Mouse (Mus musculus): ENCODE measurements around the gene Gdap1l1. TPM values are rescaled to one million over a fixed set of nuclear protein-coding genes. Genes with fewer than 3 reads are reported as not detected.
A peak's percentile ranks its signal among the peaks of the same experiment; 100 is the strongest.
"Not testable (repeated sequence)": the region's sequence is repeated elsewhere in the genome, so short reads cannot be mapped to it uniquely, and the experiment has no call there.

Gdap1l1 gene
- not detected for total RNA-seq (2021)

GRCm38 (mm10) chr2:163438246-163438618 lies at the start of gene Gdap1l1:
TSS of gene Gdap1l1 (plus strand) at chr2:163438476.
- no peak for DNase-seq
- intact Hi-C loops (cut with DNase I) = no loop called here

- peak; percentile 88 to 93 for DNase-seq
- intact Hi-C loops (cut with DNase I) = no loop called here
These were observed 45.8 kb upstream of the Gdap1l1 start for GRCm38 (mm10) chr2:163392436-163392835.

DNA sequence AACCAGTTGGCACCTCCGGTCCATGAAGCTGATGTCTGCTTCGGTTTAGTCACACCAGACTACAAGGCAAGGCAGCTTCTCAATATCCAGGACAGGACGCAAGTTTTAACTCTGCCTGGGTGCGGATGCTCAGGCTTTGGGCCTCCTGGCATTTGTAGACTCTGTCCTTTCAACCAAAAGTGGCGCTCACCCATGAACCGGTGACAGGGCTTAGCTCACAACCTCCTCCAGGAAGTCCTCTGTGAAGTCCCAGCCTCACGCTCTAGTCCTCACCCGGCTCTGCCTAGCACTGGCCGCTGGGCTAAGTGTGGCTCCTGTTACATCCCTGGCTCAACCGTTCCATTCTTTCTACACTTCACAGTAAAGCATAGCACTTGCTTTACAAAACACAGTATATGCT lies 45.0 kb upstream of the Gdap1l1 start:
- no peak for DNase-seq
- intact Hi-C loops (cut with DNase I) = no loop called here

GRCm38 (mm10) chr2:163393976-163394375 lies 44.3 kb upstream of the Gdap1l1 start:
- DNase-seq = peak in 1 of 2 experiments; percentile 56
- intact Hi-C loops (cut with DNase I) = no loop called here

GRCm38 (mm10) chr2:163394977-163395376 lies 43.3 kb upstream of the Gdap1l1 start:
- peak in 1 of 2 experiments; percentile 51 for DNase-seq
- intact Hi-C loops (cut with DNase I) = no loop called here

- DNase-seq = no peak
- intact Hi-C loops (cut with DNase I) = no loop called here
These were observed 41.2 kb upstream of the Gdap1l1 start for GRCm38 (mm10) chr2:163397071-163397470.

DNA sequence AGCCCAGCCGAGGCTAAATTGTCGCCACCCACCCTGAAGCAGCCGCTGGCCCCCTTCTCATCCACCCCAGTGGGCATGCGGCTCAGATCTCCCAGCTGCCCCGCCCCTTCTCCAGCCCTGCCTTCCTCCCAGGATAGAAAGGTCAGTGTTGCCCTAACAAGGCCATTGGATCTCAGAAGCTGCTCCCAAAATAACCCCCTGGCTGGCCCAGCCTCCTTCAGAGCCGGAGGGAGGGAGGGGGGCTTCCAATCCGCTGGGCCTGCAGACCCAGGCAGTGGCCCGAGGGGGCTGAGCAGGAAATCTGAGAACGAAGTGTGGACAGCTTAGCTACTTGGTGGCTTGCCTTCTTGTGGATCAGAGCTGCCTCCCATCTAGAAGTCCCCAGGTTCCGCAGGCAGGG lies 40.4 kb upstream of the Gdap1l1 start, which contains the start of gene Jph2:
Gene Jph2 (minus strand): TSS at position 89 of the 400 bp plus-strand sequence.
- intact Hi-C loops (cut with DNase I) = no loop called here
- peak; percentile 89 to 93 for DNase-seq

GRCm38 (mm10) chr2:163398770-163399169 lies 39.5 kb upstream of the Gdap1l1 start:
- intact Hi-C loops (cut with DNase I) = no loop called here
- DNase-seq = no peak

- peak; percentile 65 to 79 for DNase-seq
- intact Hi-C loops (cut with DNase I) = no loop called here
These were observed 39.1 kb upstream of the Gdap1l1 start for GRCm38 (mm10) chr2:163399222-163399621.

DNA sequence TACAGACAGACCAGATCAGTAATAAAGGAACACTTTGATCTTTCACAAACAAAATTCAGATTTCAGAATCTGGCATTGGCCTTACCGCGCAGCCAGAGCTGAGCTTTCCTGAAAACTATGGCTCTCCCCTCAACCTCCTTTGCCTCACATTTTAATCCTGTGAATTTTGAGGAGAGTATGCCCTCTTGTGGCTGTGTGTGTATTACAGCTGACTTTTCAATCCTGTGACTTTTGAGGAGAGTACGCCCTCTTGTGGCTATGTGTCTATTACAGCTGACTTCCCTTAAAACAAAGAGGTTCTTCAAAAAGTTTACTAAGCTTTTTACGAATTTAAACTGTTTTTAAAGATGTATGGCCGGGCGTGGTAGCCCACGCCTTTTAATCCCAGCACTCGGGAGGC lies 37.1 kb upstream of the Gdap1l1 start:
- intact Hi-C loops (cut with DNase I) = loop anchor here (1.0 to 5.0 kb wide), 3 partner anchors 61 to 349 kb away; partner anchors contain the start of gene Mybl2

DNA sequence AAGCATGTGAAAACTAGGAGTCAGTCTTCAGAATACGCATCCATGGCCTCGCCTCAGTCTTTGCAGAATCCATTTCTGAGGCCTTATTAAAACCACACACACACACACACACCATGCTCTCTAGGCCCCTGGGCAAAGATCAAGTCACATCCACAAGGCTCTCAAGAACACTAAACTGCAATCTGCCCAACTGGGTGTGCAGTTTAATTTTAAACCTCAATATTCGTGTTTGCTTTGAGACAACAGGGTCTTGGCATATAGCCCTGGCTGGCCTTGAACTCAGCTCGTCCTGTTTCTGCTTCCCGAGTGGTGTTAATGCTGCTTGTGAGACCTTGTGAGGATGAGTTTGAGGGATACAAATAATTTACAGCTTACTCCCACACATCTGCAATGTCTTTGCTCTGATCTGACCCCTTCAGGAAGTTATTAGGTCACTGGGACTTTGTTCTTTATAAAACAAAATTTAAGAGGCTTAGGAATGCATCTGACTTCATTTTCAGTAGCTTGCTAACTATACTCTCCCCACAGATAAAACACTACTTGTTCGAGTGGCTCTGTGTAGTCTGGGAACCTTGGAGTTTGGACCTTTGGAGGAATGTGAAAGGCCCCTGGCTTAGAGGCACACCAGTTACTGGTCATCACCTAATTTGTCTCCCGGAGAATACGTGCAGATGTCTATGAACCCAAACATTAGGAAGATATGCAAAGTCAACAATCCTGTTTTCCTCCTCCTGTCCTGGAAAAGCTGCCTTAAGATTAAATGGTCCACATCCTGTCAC lies 34.0 kb upstream of the Gdap1l1 start:
- no peak for DNase-seq
- intact Hi-C loops (cut with DNase I) = loop anchor here (5.0 kb wide), 1 partner anchor 352 kb away; the partner anchor contains the start of gene Mybl2

More for the DNA sequence above, 37.1 kb upstream of the Gdap1l1 start:
- DNase-seq = peak; percentile 90 to 92

DNA sequence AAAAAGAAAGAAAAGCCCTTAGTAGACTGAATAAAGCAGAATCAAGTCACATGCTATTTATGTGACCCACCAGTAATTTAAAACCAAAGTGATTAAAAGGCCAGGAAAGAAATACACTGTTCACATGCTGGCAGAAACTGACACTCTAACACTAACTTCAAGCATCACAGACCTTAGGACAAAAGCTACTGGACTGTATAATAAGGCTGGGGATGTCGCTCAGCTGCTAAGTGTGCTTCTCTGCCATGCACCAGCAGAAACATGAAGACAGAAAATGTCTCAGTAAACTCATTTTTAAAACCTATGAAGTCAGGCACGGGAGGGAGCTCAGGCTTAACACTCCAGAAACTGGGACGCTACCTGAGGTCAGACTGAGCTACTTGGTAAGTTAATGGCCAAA lies 28.1 kb upstream of the Gdap1l1 start:
- DNase-seq = no peak
- intact Hi-C loops (cut with DNase I) = no loop called here

- intact Hi-C loops (cut with DNase I) = not testable (repeated sequence)
These were observed 26.9 kb upstream of the Gdap1l1 start for GRCm38 (mm10) chr2:163411344-163411743.

GRCm38 (mm10) chr2:163411840-163412239 lies 26.4 kb upstream of the Gdap1l1 start:
- intact Hi-C loops (cut with DNase I) = no loop called here
- no peak for DNase-seq

More at GRCm38 (mm10) chr2:163411344-163411743, 26.9 kb upstream of the Gdap1l1 start:
- DNase-seq = not testable (repeated sequence)

- no peak for DNase-seq
- intact Hi-C loops (cut with DNase I) = no loop called here
These were observed 25.9 kb upstream of the Gdap1l1 start for GRCm38 (mm10) chr2:163412419-163412818.

- intact Hi-C loops (cut with DNase I) = no loop called here
- no peak for DNase-seq
These were observed 25.3 kb upstream of the Gdap1l1 start for GRCm38 (mm10) chr2:163412846-163413590.

DNA sequence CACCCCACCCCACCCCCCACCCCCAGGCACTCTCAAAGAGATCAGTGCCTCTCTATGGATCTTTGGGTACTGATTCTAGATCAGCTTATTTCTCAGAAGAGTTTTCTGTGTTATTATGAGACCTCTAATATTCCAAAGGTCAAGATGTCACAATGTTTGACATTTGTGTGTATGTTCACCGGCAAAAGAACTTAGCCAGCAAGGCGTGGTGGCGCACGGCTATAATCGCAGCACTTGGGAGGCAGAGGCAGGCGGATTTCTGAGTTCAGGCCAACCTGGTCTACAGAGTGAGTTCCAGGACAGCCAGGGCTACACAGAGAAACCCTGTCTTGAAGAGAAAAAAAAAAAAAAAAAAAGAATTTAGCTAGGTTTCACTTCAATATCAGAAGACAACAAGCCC lies 21.2 kb upstream of the Gdap1l1 start:
- intact Hi-C loops (cut with DNase I) = no loop called here
- no peak for DNase-seq

GRCm38 (mm10) chr2:163417830-163418229 lies 20.4 kb upstream of the Gdap1l1 start:
- DNase-seq = no peak
- intact Hi-C loops (cut with DNase I) = no loop called here

DNA sequence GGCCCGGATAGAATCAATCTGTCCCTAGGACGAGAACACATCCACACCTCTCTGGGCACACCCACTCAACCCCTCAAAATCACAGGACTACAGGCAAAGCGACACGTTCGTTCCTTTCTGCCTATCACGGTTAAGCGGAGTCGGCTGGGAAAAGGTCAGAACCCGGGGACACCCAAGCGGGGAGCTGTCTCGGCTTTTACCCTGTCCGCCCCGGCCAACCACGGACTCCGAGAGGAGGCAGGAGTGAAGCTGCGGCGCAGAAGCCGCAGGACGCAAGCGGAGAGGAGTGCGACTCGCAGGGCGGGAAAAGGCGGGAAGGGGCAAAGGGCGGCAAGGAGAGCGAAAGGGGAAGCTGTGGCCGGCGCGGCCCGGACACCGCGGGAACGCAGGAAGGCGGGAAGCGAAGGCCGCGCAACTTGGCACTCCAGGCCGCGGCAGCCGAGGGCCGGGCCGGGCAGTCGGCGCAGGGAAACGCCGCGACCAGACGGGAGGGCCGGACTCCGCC lies 19.4 kb upstream of the Gdap1l1 start:
- intact Hi-C loops (cut with DNase I) = loop anchor here (1.0 kb wide), 1 partner anchor 53 kb away; the partner anchor contains the start of gene Fitm2
- DNase-seq = no peak

- intact Hi-C loops (cut with DNase I) = loop anchor here (1.0 kb wide), 1 partner anchor 53 kb away; the partner anchor contains the start of gene Fitm2
- peak; percentile 100 for DNase-seq
These were observed 18.8 kb upstream of the Gdap1l1 start for GRCm38 (mm10) chr2:163419346-163420045.
